Mouse (Mus musculus) lung, postnatal 0 days (tissue): Measurements from ENCODE around the gene Ermap.

ENCODE experiments used
- CTCF ChIP-seq: IDR thresholded peaks from 2 replicates; pipeline ENCODE4 v1.5.1; 2016; ENCODE audit warnings: antibody characterized with exemption, mild to moderate bottlenecking
- EP300 ChIP-seq: IDR thresholded peaks from 2 replicates; pipeline ENCODE4 v1.6.1; 2016; ENCODE audit warnings: antibody characterized with exemption, mild to moderate bottlenecking, control low read depth

- no peak for TF ChIP-seq CTCF
- TF ChIP-seq EP300 = no peak
These were observed 51.0 kb downstream of the Ermap start for GRCm38 (mm10) chr4:119138776-119139175.
